Mouse (Mus musculus) megakaryocyte, embryonic 14.5 days (primary cell): ENCODE data around the gene Vwa8.

Source experiments
- FLI1 ChIP-seq: IDR thresholded peaks from 2 replicates; pipeline ENCODE4 v1.6.1; 2012; ENCODE audit warnings: low read length, inconsistent platforms, mixed read lengths
- GATA1 ChIP-seq: IDR thresholded peaks from 3 replicates; pipeline ENCODE4 v1.6.1; 2012; ENCODE audit warnings: mixed read lengths, low read length, inconsistent platforms, borderline replicate concordance

DNA sequence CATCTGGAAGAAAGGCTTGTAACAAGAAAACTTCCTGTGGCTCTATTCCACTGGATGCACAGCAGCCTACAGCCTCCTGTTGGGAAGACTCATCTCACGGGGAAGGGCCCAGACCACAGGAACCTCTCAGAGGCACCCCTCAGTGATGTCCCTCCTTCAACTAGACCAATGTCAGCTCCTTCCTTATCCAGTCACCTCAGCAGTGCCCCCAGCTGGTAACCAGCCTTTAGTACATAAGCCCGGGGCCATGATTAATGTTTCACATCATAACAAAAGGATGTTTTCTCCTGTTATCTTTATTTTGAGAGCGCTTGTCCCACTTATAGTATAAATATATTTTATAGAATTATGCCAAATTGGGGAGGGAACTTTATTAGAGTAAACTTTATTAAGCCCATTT, 181.9 kb downstream of the Vwa8 start:
- TF ChIP-seq GATA1 (no peak), FLI1 (no peak)
